Mouse (Mus musculus) E14TG2a.4 (cell line): ENCODE results near the gene Setd7.
A peak's percentile ranks its signal among the peaks of the same experiment; 100 is the strongest.

Experiments
- H3K27me3 ChIP-seq: 2 replicates; pipeline ENCODE4 v1.6.1; 2014; ENCODE audit warnings: low read length, control low read depth; ENCODE audit not compliant: insufficient read depth
- H3K36me3 ChIP-seq: 2 replicates; pipeline ENCODE4 v1.6.1; 2014; ENCODE audit warnings: low read length, control low read depth; ENCODE audit not compliant: insufficient read depth
- H3K4me1 ChIP-seq: replicated peaks from 2 replicates; pipeline ENCODE4 v1.6.1; 2014; ENCODE audit warnings: low read depth, low read length, control low read depth
- H3K4me3 ChIP-seq: replicated peaks from 2 replicates; pipeline ENCODE4 v1.5.1; 2014; ENCODE audit warnings: mild to moderate bottlenecking, low read length
- H3K9me3 ChIP-seq: 2 replicates; pipeline ENCODE4 v1.6.1; 2014; ENCODE audit warnings: low read length, control low read depth
- CTCF ChIP-seq: conservative IDR thresholded peaks from 2 replicates; pipeline ENCODE4 v1.5.1; 2014; ENCODE audit warnings: low read length
- NANOG ChIP-seq: IDR thresholded peaks from 2 replicates; pipeline ENCODE4 v1.6.1; 2014; ENCODE audit warnings: borderline replicate concordance, low read length, mixed read lengths
- POU5F1 ChIP-seq: IDR thresholded peaks from 2 replicates; pipeline ENCODE4 v1.6.1; 2014; ENCODE audit warnings: low read length, borderline replicate concordance

Gene Setd7

DNA sequence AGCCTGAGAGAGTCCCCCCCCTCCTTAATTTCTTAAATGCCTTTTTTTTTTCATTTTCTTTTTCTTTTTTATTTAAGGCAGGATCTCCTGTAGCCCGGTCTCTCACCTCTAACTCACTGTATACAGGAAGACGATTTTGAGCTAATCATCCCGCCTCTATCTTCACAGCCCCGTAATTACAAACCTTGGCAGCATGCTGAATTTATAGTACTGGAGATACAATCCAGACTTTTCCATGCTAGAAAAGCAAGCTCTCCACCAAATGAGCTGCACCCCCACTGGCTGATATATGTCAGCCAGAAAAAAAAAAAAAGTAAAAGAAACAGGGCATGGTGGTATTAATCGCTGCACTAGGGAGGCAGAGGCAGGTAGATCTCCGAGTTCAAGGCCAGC, 1.3 kb upstream of the Setd7 start:
- Histone ChIP-seq H3K9me3 (no peaks in the 10 kb centered on the region), H3K4me3 (no peak overlapping the region), H3K36me3 (no peaks in the 10 kb centered on the region), H3K27me3 (peaks cover 53% of the 10 kb centered on the region), H3K4me1 (peaks cover 44% of the 10 kb centered on the region)
- no peak for TF ChIP-seq CTCF
- no peak for TF ChIP-seq NANOG
- no peak for TF ChIP-seq POU5F1

DNA sequence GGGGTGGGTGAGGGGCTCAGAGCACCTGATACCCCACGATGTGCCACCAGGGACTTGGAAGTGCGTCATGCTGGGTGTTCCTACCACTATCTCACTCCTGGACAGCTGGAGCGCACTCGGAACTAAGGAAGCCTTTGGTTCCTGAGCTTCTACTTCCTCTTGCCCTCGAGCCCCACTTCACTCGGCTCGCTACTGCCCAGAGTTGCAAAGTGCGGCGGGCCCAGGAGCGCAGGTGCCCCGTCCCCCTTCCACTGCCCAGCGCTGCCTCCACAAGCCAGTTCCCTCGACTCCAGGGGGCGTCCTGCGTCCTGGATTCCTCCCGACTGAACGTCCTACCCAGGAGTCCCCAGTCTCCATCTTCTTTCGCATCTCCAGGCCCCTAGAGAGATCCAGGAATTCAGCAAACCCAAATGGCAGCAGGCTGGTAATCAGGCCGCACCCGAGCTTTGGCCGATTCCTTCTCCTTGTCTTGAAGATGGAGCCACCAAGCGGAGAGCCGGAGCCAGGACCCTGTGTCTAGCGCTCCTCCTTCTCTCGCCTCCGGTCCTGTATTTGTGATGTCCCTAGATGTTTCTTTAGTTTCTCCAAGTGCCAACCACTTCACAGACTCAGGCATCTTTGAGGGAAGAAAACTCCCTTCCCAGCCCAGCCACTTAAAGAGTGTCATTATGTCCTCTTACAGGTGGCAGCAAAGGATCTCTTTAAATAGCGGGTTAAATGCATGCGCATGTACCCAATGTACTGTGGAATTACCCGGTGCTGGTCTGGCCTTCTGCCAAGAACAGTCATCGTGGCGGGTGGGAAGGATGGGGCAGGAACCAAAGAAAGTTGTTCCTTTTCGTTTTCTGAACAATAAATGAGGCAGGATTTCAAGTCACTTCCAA, 672 bp upstream of the Setd7 start:
- peaks cover 51% of the 10 kb centered on the region for H3K27me3 ChIP-seq
- no peaks in the 10 kb centered on the region for H3K9me3 ChIP-seq
- H3K4me3 ChIP-seq = peak overlapping the region; percentile 88
- H3K4me1 ChIP-seq = peaks cover 44% of the 10 kb centered on the region
- TF ChIP-seq NANOG (no peak), POU5F1 (no peak), CTCF (no peak)
- no peaks in the 10 kb centered on the region for H3K36me3 ChIP-seq

DNA sequence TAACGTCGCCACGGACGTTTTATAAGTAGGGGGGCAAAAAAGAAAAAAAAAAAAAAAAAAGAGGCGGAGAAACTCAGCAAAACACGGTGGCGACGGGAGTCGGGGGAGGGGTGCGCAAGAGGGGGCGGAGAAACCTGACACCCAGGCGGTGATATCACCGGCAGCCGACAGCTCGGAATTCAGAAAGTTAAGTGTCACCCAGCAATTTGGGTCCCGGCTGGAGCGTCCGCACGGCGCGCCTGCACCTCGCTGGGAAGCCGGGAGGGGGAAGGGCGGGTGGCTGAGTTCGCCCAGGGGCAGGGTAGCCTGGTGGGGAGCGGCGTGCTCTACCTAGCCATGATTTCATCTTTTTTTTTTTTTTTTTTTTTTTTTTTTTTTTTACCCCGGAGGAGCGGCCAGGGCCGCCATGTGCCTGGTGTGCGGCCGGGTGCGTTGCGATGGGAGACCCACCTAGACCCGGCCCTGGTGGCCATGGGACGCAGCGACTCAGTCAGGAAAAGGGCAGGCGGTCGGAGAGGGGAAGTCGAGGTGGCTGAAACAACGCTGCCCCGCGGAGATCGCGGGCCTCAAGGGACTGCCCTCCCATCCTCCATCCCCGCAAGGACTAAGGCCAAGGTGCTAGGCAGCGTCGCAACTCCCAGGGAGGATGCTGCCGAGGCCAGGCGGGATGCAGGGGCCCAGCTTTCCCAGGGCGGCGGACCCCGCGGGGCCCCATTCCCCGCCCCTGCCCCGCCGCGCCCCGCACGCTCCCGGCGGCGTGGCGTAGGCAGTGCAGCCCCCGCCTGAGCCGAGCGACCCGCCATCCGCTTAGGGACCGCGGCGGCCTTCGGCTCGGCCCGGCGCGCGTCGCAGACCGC, 857 bp downstream of the Setd7 start:
- peak overlapping the region; percentile 88 for H3K4me3 ChIP-seq
- TF ChIP-seq NANOG = no peak
- TF ChIP-seq POU5F1 = no peak
- no peak for TF ChIP-seq CTCF
- H3K27me3 ChIP-seq = peaks cover 38% of the 10 kb centered on the region
- H3K4me1 ChIP-seq = peaks cover 55% of the 10 kb centered on the region
- no peaks in the 10 kb centered on the region for H3K36me3 ChIP-seq
- no peaks in the 10 kb centered on the region for H3K9me3 ChIP-seq

DNA sequence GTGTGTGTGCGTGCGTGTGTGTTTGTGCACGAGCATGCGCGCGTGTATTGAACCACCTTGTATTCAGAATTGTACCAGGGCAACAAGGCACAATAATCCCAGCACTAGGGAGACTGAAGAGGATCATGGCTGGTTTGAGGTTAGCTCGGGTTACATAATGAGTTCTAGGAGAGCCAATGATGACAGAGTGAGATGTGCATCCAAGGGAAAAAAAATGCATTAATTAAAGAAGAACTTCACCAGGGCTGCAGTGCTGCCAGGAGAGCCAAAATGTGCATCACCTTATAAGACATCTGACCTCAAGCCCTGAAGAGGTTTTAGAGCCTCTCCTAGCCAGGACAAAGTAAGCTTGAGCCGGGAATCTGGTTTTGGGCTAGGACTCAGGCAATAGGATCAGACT, 5.1 kb downstream of the Setd7 start:
- Histone ChIP-seq H3K36me3 (no peaks in the 10 kb centered on the region), H3K27me3 (no peaks in the 10 kb centered on the region; the same call in 1 of the 2 replicates), H3K9me3 (no peaks in the 10 kb centered on the region), H3K4me1 (peaks cover 42% of the 10 kb centered on the region), H3K4me3 (no peak overlapping the region)
- TF ChIP-seq POU5F1 (no peak), NANOG (no peak), CTCF (no peak)

DNA sequence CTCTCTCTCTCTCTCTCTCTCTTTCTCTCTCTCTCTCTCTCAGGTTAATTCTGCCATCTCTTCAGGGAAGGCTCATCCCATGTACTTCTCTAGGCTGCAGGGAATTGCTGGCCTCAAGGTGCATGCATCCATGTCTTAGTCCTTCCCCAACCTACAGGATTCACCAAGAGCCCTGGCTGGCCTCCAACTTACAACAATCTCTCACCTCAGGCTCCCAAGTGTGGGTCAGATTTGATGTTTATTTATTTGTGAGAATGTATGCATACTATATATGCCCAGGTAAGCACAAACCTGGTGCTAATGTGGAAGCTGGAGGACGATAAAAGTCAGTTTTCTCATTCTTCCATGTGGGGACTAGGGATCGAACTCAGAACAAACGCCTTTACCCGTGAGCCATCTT, 5.8 kb downstream of the Setd7 start:
- Histone ChIP-seq H3K36me3 (no peaks in the 10 kb centered on the region), H3K4me3 (no peak overlapping the region), H3K27me3 (no peaks in the 10 kb centered on the region), H3K9me3 (no peaks in the 10 kb centered on the region), H3K4me1 (peaks cover 42% of the 10 kb centered on the region)
- TF ChIP-seq POU5F1 (no peak), NANOG (no peak), CTCF (no peak)

DNA sequence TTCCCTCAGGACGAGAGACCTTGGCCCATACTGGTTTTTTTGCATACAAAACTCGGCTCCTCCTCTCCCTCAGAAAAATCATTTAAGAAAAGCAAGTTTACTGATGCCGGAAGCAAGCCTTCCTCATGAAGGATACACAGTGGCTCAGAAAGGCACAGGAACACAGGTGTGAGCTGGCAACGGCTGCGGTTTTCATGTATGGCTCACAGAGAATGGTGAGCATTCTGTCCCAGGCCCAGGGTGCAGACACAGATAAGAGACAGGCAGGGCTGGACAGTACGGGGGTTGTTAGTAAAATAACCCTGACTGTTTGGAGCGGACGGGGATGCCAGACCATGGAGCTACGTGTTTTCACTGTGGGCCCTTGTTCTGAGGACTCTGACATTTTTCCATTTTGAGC, 6.6 kb downstream of the Setd7 start:
- H3K4me1 ChIP-seq = peaks cover 38% of the 10 kb centered on the region
- H3K36me3 ChIP-seq = no peaks in the 10 kb centered on the region
- H3K27me3 ChIP-seq = no peaks in the 10 kb centered on the region
- H3K4me3 ChIP-seq = no peak overlapping the region
- H3K9me3 ChIP-seq = no peaks in the 10 kb centered on the region
- TF ChIP-seq NANOG (no peak), CTCF (no peak), POU5F1 (no peak)

DNA sequence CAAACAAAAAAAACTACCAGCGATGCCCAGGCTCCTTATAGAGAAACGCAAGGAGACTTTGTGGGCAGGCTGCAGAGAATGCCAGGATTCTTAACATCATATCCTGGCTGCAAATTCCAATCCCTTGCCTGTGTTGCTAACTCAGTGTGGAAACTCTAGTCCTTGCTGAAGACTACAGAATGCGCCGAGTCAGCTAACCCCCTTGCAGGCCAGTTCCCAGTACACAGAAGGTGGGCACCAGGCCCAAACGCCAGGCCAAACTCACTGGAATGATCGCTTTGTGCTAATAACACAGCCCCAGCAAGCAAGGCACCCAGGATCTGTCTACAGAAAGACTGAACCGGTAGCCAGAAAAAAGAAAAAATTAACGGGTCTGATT, 7.2 kb downstream of the Setd7 start:
- no peak for TF ChIP-seq POU5F1
- TF ChIP-seq CTCF = no peak
- no peak for TF ChIP-seq NANOG
- no peaks in the 10 kb centered on the region for H3K36me3 ChIP-seq
- no peaks in the 10 kb centered on the region for H3K9me3 ChIP-seq

DNA sequence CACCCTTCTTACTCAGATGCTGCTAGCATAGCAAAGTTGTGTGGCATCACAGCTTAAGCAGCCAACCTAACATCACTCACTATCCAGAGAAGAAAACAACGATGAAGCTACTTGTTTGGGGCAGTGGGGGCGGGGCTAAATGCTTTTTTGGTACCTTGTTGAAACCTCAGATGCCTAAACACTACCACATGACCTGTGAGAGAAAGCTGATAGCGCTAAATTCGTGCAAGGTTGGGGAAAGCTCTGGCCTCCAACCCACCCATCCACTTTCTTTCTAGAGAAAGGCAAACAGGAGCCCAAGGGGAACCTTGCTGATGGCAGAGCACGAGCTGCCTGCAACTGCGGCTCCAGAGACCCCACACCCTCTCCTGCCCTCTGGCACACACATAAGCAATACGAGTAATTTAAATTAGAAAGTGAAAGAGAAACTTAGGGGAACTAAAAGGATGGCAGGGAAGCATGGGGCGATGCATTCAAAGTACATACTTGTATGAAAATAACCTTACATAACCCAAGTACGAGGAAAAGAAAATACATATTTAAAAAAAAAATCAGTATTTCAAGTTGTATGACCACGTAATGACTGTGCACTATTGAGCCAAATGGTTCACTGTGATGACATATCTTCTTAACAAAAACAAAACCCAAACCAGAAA, 7.7 kb downstream of the Setd7 start:
- H3K4me1 ChIP-seq = peaks cover 28% of the 10 kb centered on the region
- H3K36me3 ChIP-seq = no peaks in the 10 kb centered on the region
- H3K4me3 ChIP-seq = no peak overlapping the region
- H3K27me3 ChIP-seq = no peaks in the 10 kb centered on the region
- no peaks in the 10 kb centered on the region for H3K9me3 ChIP-seq
- no peak for TF ChIP-seq NANOG
- TF ChIP-seq CTCF = no peak
- no peak for TF ChIP-seq POU5F1

More for the DNA sequence above, 7.2 kb downstream of the Setd7 start:
- H3K4me1 ChIP-seq = peaks cover 33% of the 10 kb centered on the region
- no peak overlapping the region for H3K4me3 ChIP-seq
- no peaks in the 10 kb centered on the region for H3K27me3 ChIP-seq
